Mouse (Mus musculus) retina, postnatal 7 days (tissue): ENCODE data around the gene Cwc27.
A peak's percentile ranks its signal among the peaks of the same experiment; 100 is the strongest.

Source experiments
- DNase-seq: peaks from one replicate; pipeline ENCODE4 v3.0.0-alpha.2; 2012; ENCODE audit warnings: low read depth, low spot score

Cwc27 gene

GRCm38 (mm10) chr13:104779104-104779670, 37.8 kb downstream of the Cwc27 start:
- no peak for DNase-seq

GRCm38 (mm10) chr13:104763193-104763592, 53.7 kb downstream of the Cwc27 start:
- DNase-seq: no peak

- no peak for DNase-seq
These were observed 54.5 kb downstream of the Cwc27 start for GRCm38 (mm10) chr13:104762401-104762800.

- DNase-seq: no peak
These were observed 57.6 kb downstream of the Cwc27 start for GRCm38 (mm10) chr13:104759381-104759780.

- no peak for DNase-seq
These were observed 69.9 kb downstream of the Cwc27 start for GRCm38 (mm10) chr13:104747032-104747431.

GRCm38 (mm10) chr13:104742866-104743265, 74.1 kb downstream of the Cwc27 start:
- DNase-seq: no peak

- DNase-seq: no peak
These were observed 87.5 kb downstream of the Cwc27 start for GRCm38 (mm10) chr13:104729261-104730046.

- DNase-seq: no peak
These were observed 89.3 kb downstream of the Cwc27 start for GRCm38 (mm10) chr13:104727681-104728080.

GRCm38 (mm10) chr13:104720133-104720532, 96.8 kb downstream of the Cwc27 start:
- no peak for DNase-seq

- peak; percentile 19 for DNase-seq
These were observed 122.2 kb downstream of the Cwc27 start for GRCm38 (mm10) chr13:104694612-104695355.

GRCm38 (mm10) chr13:104692710-104693109, 124.2 kb downstream of the Cwc27 start:
- DNase-seq: no peak

GRCm38 (mm10) chr13:104685537-104685936, 131.4 kb downstream of the Cwc27 start:
- DNase-seq: no peak

- DNase-seq: no peak
These were observed 132.5 kb downstream of the Cwc27 start for GRCm38 (mm10) chr13:104684361-104685011.

- peak; percentile 23 for DNase-seq
These were observed 135.7 kb downstream of the Cwc27 start for GRCm38 (mm10) chr13:104681212-104681611.

- DNase-seq: no peak
These were observed 155.8 kb downstream of the Cwc27 start for GRCm38 (mm10) chr13:104661188-104661587.

GRCm38 (mm10) chr13:104660042-104660680, 156.8 kb downstream of the Cwc27 start:
- DNase-seq: no peak

- DNase-seq: no peak
These were observed 160.2 kb downstream of the Cwc27 start for GRCm38 (mm10) chr13:104656666-104657272.

GRCm38 (mm10) chr13:104655137-104655536, 161.8 kb downstream of the Cwc27 start:
- no peak for DNase-seq

GRCm38 (mm10) chr13:104651763-104652162, 165.2 kb downstream of the Cwc27 start:
- no peak for DNase-seq

- DNase-seq: no peak
These were observed 166.3 kb downstream of the Cwc27 start for GRCm38 (mm10) chr13:104650654-104651053.

- no peak for DNase-seq
These were observed 166.8 kb downstream of the Cwc27 start for GRCm38 (mm10) chr13:104650145-104650544.
